Comparison of ENCODE assay signal across 8 mouse cellular contexts in the genomic region with DNA sequence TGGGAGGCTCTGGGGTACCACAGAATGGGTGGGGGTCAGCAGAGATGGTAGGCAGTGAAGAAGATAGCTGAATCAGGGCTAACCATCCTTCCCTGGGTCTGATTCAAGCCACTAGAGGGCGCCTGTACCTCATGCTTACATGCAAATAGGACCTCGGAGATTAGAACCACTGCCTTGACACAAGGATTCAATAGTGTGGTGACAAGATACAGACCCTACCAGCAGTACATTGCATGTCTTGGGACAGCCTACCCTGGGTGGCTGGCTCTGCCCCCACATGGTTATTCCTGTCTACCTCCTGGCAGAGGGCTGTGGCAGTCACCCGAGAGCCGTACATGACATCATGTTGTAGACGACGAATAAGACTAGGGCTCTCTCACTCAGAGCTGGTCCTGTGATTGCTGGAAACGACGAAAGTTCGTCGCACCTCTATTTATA. TPM values are rescaled to one million over a fixed set of nuclear protein-coding genes. Genes with fewer than 3 reads are reported as not detected.
DNase-seq lines count a peak whose midpoint lies in the region; ATAC-seq and TF ChIP-seq lines count a peak whose summit lies in the region.

No protein-coding gene starts in this region.

- in situ Hi-C loops in Patski (cut with MboI; ENCODE audit: low pct_unique_long_range_greater_than_20kb) = loop anchor here (25.0 kb wide), 1 partner anchor 365 kb away; no protein-coding TSS in a partner anchor

- 50% methylated on average over 10 of the region's 10 CpGs for WGBS in lung, embryonic 15.5 days

- peaks cover 12% of the 10 kb centered on the region for H3K4me1 ChIP-seq in lung, embryonic 15.5 days

- H3K27ac ChIP-seq in lung, embryonic 15.5 days = no peak overlapping the region

- no peak overlapping the region for H3K9ac ChIP-seq in lung, embryonic 15.5 days

- TF ChIP-seq CTCF in Patski (IDR thresholded peaks at IDR 0.05) = peak; percentile 89

- 0 out of 2 replicates have a peak, but pooled peaks cover 9% of the 10 kb centered on the region for H3K36me3 ChIP-seq in lung, embryonic 15.5 days

- DNase-seq in Patski (ENCODE audit: low read depth, low spot score) = no peak
- peak; percentile 29 for DNase-seq in cerebellum, adult 9-11 months
- peak; percentile 66 to 91 for DNase-seq in frontal cortex, adult 2 months (ENCODE audit: extremely low spot score in 1 of 2, low spot score in 1 of 2)
- peak; percentile 70 for DNase-seq in layer of hippocampus, adult 9-10 months (ENCODE audit: low spot score)
- DNase-seq in retina, adult 2 months (ENCODE audit: low read depth, low spot score) = peak; percentile 49
- peak; percentile 57 for DNase-seq in urinary bladder, postnatal 25 days (ENCODE audit: low spot score)

- CTCF ChIA-PET in Patski (lab: Charles Lee) = interaction anchor here (0.8 to 1.4 kb wide), 9 partner anchors 8 to 143 kb away, joined by 3 to 9 read pairs (median 3); no protein-coding TSS in a partner anchor

- no peak overlapping the region for H3K4me2 ChIP-seq in lung, embryonic 15.5 days

- H3K27me3 ChIP-seq in Patski = no peaks in the 10 kb centered on the region
- H3K27me3 ChIP-seq in lung, embryonic 15.5 days = no peaks in the 10 kb centered on the region

- H3K4me3 ChIP-seq in lung, embryonic 15.5 days = no peak overlapping the region

- peak; percentile 39 for ATAC-seq in Patski
- ATAC-seq in hematopoietic stem cell, adult 5-6 weeks (replicated peaks in 1 of 2; ENCODE audit: insufficient read depth in 1 of 2, low FRiP score in 2 of 2, low TSS enrichment in 1 of 2, low read depth in 1 of 2, poor library complexity in 2 of 2, severe bottlenecking in 2 of 2) = peak; percentile 67 to 87
- ATAC-seq in lung, embryonic 15.5 days (ENCODE audit: borderline replicate concordance, extremely low read depth, low FRiP score, low TSS enrichment) = peak; percentile 24; the same call in 1 of the 2 replicates

- no peaks in the 10 kb centered on the region for H3K9me3 ChIP-seq in lung, embryonic 15.5 days

- POLR2A ChIA-PET in Patski (lab: Charles Lee) = interaction anchor here (1.1 kb wide), 1 partner anchor 50 kb away, joined by 3 read pairs; no protein-coding TSS in a partner anchor

RNA-seq across cellular contexts. Expression of gene Tgoln1, which starts 30.6 kb away (rescaled TPM):
- polyA plus RNA-seq in Patski (2021) = 119 TPM
- 60.7 and 68.7 TPM in 2 replicates for polyA plus RNA-seq in frontal cortex, adult 2 months (2012; rRNA removed)
- total RNA-seq in hematopoietic stem cell, adult 5-6 weeks (2017) = 93.9 and 95.8 TPM in 2 replicates
- 40.2 and 43.4 TPM in 2 replicates for polyA plus RNA-seq in lung, embryonic 15.5 days (2015; fragmentation: Nextera tagmentation; extraction: Ambion mirVana)

RNA-seq across cellular contexts. Expression of gene Retsat, which starts 49.1 kb away (rescaled TPM):
- polyA plus RNA-seq in Patski (2021) = 86.5 TPM
- polyA plus RNA-seq in frontal cortex, adult 2 months (2012; rRNA removed) = 10.1 TPM in 2 replicates
- 12.4 and 17.1 TPM in 2 replicates for total RNA-seq in hematopoietic stem cell, adult 5-6 weeks (2017)
- polyA plus RNA-seq in lung, embryonic 15.5 days (2015; fragmentation: Nextera tagmentation; extraction: Ambion mirVana) = 18.5 and 18.8 TPM in 2 replicates

RNA-seq across cellular contexts. Expression of gene Elmod3, which starts 49.2 kb away (rescaled TPM):
- polyA plus RNA-seq in Patski (2021) = 22.4 TPM
- polyA plus RNA-seq in frontal cortex, adult 2 months (2012; rRNA removed) = 24.0 and 25.0 TPM in 2 replicates
- 7.6 and 9.8 TPM in 2 replicates for total RNA-seq in hematopoietic stem cell, adult 5-6 weeks (2017)
- 16.2 and 17.7 TPM in 2 replicates for polyA plus RNA-seq in lung, embryonic 15.5 days (2015; fragmentation: Nextera tagmentation; extraction: Ambion mirVana)

Comparison
In these comparisons a context has a peak if more than half of its experiments do, and no peak if none do; other contexts are left out.
1. ATAC-seq: peak in every context shown above with its lines; median percentile 77 in hematopoietic stem cell, adult 5-6 weeks; 39 in Patski; 24 in lung, embryonic 15.5 days.